Mouse (Mus musculus) hindbrain, embryonic 14.5 days (tissue): ENCODE measurements around the gene Pdp2. TPM values are rescaled to one million over a fixed set of nuclear protein-coding genes. Genes with fewer than 3 reads are reported as not detected.

Source experiments
- ATAC-seq: fragments of 200-750 bp; cut with Nextera tagmentation; 2 replicates; pipeline ENCODE4 v1.8.0; 2017; ENCODE audit warnings: moderate number of reproducible peaks, mild to moderate bottlenecking, moderate TSS enrichment, moderate library complexity; ENCODE audit not compliant: low FRiP score
- DNase-seq: peaks from one replicate; pipeline ENCODE4 v3.0.0-alpha.2; 2015; ENCODE audit warnings: low spot score
- H3K27ac ChIP-seq: fragments of 300-500 bp; sonication (generic); 2 replicates; pipeline ENCODE4 v1.5.1; 2014; ENCODE audit warnings: mild to moderate bottlenecking, moderate library complexity
- H3K27me3 ChIP-seq: fragments of 300-500 bp; sonication (generic); 2 replicates; pipeline ENCODE4 v1.6.1; 2014; ENCODE audit warnings: mild to moderate bottlenecking, low read length, mixed read lengths; ENCODE audit not compliant: control insufficient read depth, insufficient read depth
- H3K36me3 ChIP-seq: fragments of 300-500 bp; sonication (generic); replicated peaks from 2 replicates; pipeline ENCODE4 v1.6.1; 2014; ENCODE audit not compliant: control insufficient read depth, insufficient read depth
- H3K4me1 ChIP-seq: fragments of 300-500 bp; sonication (generic); replicated peaks from 2 replicates; pipeline ENCODE4 v1.6.1; 2014; ENCODE audit warnings: antibody characterized with exemption, low read length, mixed read lengths; ENCODE audit not compliant: control insufficient read depth, insufficient read depth
- H3K4me2 ChIP-seq: fragments of 300-500 bp; sonication (generic); replicated peaks from 2 replicates; pipeline ENCODE4 v1.6.1; 2014; ENCODE audit warnings: mild to moderate bottlenecking, moderate library complexity
- H3K4me3 ChIP-seq: fragments of 300-500 bp; sonication (generic); replicated peaks from 2 replicates; pipeline ENCODE4 v1.5.1; 2014; ENCODE audit warnings: mild to moderate bottlenecking, low read length
- H3K9ac ChIP-seq: fragments of 300-500 bp; sonication (generic); 2 replicates; pipeline ENCODE4 v1.6.1; 2014
- H3K9me3 ChIP-seq: fragments of 300-500 bp; sonication (generic); 2 replicates; pipeline ENCODE4 v1.6.1; 2016; ENCODE audit warnings: low read length; ENCODE audit not compliant: control insufficient read depth
- WGBS: fragments of 180-500 bp; shearing (Covaris S2); extraction: QIAGEN DNeasy Blood & Tissue Kit; methylation state at CpG from one replicate; pipeline ENCODE4 v1.1.7; 2014; 5-methylcytosine and 5-hydroxymethylcytosine counted together
- polyA plus RNA-seq: library from polyadenylated mRNA; unstranded; fragments of >200 nt; fragmentation: Nextera tagmentation; extraction: Ambion mirVana; gene quantifications from 2 replicates; pipeline ENCODE4 v1.2.1, GENCODE M21; 2014

Gene Pdp2
- polyA plus RNA-seq, 1 experiment from 2014 or later, result 18.7 TPM

DNA sequence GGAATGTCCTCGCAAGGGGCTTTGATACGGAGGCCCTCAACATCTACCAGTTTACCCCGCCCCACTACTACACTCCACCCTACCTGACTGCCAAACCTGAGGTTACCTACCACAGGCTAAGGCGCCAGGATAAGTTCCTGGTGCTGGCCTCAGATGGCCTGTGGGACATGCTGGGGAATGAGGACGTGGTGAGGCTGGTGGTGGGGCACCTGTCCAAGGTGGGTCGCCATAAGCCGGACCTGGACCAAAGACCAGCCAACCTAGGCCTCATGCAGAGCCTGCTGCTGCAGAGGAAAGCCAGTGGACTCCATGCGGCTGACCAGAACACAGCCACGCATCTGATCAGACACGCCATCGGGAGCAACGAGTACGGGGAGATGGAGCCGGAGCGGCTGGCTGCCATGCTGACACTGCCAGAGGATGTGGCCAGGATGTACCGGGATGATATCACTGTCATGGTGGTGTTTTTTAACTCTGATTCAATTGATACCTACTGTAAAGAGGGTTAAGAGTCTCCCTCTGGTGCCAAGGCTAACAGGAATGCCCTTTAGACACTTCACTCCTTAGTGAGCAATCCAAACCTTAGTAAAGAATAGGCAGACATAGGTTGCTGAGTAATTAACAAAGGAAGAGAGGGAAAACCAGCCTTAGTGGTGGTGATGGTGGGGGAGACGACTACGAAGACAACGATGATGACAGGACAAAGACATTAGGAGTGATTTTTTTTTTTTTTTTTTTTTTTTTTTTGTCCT is 3.5 kb downstream of the Pdp2 start:
- Histone ChIP-seq H3K36me3 (peaks cover 33% of the 10 kb centered on the region), H3K27me3 (no peaks in the 10 kb centered on the region), H3K9me3 (no peaks in the 10 kb centered on the region), H3K27ac (no peak overlapping the region), H3K4me1 (peaks cover 6% of the 10 kb centered on the region; the same call in 1 of the 2 replicates), H3K4me3 (no peak overlapping the region), H3K9ac (no peak overlapping the region), H3K4me2 (no peak overlapping the region)
- ATAC-seq (no peak), DNase-seq (no peak)
- WGBS, result 96% methylated on average over 19 of the region's 19 CpGs

DNA sequence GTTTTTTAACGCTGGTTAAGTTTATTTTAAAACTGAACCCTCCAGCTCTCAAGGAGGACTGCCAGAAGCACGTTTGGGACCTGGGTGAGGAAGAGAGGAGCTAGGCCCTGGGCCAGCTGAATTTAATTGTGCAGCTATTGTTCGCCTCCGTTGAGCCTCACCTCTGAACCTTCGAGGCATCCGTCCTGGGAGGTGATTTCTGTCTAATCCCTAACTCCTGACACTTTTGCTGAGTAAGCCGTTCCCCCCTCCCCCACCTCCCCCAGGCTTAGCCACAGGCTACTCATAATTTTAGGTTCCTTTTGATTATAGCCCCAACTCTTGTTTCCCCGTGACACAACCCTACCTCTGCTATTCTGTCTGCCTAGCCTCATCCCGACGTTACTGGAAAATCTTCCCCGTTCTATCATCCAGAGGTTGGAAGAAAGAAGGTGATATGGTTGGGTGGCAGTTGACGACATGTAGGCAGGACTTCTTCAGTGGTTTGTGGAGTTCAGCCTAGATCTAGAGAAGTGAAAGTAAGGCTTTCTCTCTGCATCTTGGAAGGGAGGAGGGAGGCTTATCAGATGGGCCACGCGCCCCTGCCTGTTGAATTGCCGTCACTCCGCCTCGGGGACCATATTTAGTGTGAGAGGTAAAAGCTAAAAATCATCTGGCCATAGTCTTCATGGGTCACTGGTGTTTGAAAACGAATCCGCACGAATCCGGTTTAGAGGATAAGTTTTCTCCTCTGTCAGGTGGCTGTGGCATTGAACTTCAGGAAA is 4.7 kb downstream of the Pdp2 start:
- Histone ChIP-seq H3K27me3 (no peaks in the 10 kb centered on the region), H3K9me3 (no peaks in the 10 kb centered on the region), H3K27ac (no peak overlapping the region), H3K4me1 (peaks cover 6% of the 10 kb centered on the region; the same call in 1 of the 2 replicates), H3K4me3 (no peak overlapping the region), H3K4me2 (no peak overlapping the region), H3K36me3 (peaks cover 33% of the 10 kb centered on the region), H3K9ac (no peak overlapping the region)
- ATAC-seq (no peak), DNase-seq (no peak)
- WGBS, result 90% methylated on average over 21 of the region's 21 CpGs

DNA sequence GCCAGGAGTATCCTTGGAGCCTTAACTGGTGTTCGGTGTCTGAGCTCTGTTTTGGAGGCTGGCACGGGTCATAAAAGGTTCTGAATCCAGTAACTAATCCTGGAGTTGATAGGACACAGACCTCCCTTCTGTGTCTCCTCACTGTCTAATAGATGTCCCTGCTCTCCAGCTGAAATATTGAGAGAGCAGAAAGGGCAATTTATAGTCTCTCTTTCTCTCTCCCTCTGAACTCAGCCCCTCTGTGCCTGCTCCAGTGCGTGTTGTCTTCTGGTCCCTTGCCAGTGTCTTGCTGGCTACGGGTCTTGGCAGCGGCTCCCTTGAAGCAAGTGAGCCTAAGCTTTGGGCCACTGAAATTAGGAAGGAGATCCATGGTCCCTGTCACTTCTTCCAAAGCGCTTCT is 6.4 kb downstream of the Pdp2 start:
- WGBS, result 79% methylated on average over 6 of the region's 6 CpGs
- peaks cover 33% of the 10 kb centered on the region for H3K36me3 ChIP-seq
- no peaks in the 10 kb centered on the region for H3K27me3 ChIP-seq
- H3K9me3 ChIP-seq, result no peaks in the 10 kb centered on the region
- no peak for DNase-seq
- H3K4me2 ChIP-seq, result no peak overlapping the region
- no peak overlapping the region for H3K4me3 ChIP-seq
- 0 out of 2 replicates have a peak, but pooled peaks cover 5% of the 10 kb centered on the region for H3K4me1 ChIP-seq
- H3K27ac ChIP-seq, result no peak overlapping the region
- H3K9ac ChIP-seq, result no peak overlapping the region
- no peak for ATAC-seq

DNA sequence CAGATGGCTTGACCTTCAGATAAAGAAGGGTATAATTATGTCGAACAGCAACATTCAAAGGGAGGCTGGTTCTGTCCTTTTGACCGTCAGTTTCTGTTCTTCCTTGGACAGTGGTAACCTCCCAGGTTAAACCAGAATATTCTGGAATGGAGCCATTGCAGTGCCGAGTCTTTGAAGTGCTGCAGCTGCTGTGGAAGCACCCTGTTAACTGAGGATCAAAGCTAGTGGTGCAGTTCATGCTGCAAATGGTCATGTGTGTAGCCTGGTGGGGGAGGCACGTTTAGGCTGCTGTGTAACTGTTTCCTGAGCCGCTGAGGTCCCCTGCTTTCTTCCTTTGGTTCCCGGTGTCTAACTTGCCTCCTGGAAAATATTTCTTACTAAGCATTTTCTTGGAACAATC is 7.2 kb downstream of the Pdp2 start:
- Histone ChIP-seq H3K9me3 (no peaks in the 10 kb centered on the region), H3K4me3 (no peak overlapping the region), H3K4me2 (no peak overlapping the region), H3K4me1 (0 out of 2 replicates have a peak, but pooled peaks cover 5% of the 10 kb centered on the region), H3K27me3 (no peaks in the 10 kb centered on the region), H3K36me3 (peaks cover 33% of the 10 kb centered on the region), H3K9ac (no peak overlapping the region), H3K27ac (no peak overlapping the region)
- ATAC-seq (no peak), DNase-seq (no peak)
- 63% methylated on average over 6 of the region's 6 CpGs for WGBS

DNA sequence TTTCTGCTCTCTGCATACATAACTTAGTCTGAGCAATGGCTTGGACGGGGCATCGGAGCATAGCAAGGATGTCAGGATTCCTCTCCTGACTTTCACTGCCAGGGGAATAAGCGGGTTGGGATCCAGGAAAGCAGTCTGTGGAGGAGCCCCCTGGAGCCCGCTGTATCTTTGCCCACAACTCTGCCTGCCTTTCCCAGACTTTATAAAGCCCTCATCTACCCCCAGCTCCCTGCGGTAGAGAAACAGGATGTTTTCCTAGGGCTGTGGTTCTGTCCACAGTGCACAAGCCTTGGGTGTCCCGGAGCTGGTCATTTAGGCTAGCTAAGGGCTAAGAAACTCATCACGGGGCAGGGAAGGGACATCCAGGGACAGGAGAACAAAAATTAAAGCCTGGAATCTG is 10.1 kb downstream of the Pdp2 start:
- DNase-seq (no peak), ATAC-seq (no peak)
- Histone ChIP-seq H3K36me3 (peaks cover 7% of the 10 kb centered on the region; the same call in 1 of the 2 replicates), H3K27me3 (no peaks in the 10 kb centered on the region), H3K9ac (no peak overlapping the region), H3K4me3 (no peak overlapping the region), H3K4me2 (peak overlapping the region; percentile 46), H3K9me3 (no peaks in the 10 kb centered on the region), H3K27ac (no peak overlapping the region), H3K4me1 (0 out of 2 replicates have a peak, but pooled peaks cover 5% of the 10 kb centered on the region)
- WGBS, result 27% methylated on average over 7 of the region's 7 CpGs

DNA sequence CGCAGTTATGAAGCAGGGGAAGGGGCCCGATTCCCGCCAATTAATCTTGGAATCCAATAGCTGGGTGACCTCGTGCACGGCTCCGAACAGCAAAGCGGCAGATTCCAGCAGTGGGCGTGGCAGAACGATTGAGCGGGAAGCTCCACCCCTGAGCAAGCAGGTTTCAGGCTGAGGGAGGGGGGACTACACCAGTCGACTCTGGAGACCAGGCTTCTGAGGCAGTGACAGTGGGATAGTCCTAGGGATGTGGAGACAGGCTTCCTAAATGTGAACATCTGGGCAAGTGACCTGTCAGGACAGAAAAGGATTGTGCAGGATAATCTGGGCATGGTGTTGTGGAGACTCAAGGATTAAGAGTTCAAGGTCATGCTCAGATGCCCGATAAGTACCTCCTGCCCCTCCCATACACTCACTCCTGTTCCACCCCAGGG is 10.7 kb downstream of the Pdp2 start:
- H3K27ac ChIP-seq, result no peak overlapping the region
- H3K36me3 ChIP-seq, result peaks cover 2% of the 10 kb centered on the region; the same call in 1 of the 2 replicates
- ATAC-seq, result no peak
- no peak overlapping the region for H3K4me3 ChIP-seq
- no peaks in the 10 kb centered on the region for H3K9me3 ChIP-seq
- WGBS, result under 1% methylated on average over 12 of the region's 12 CpGs
- H3K27me3 ChIP-seq, result no peaks in the 10 kb centered on the region
- H3K4me1 ChIP-seq, result 0 out of 2 replicates have a peak, but pooled peaks cover 5% of the 10 kb centered on the region
- no peak for DNase-seq
- no peak overlapping the region for H3K9ac ChIP-seq
- H3K4me2 ChIP-seq, result peak overlapping the region; percentile 46

DNA sequence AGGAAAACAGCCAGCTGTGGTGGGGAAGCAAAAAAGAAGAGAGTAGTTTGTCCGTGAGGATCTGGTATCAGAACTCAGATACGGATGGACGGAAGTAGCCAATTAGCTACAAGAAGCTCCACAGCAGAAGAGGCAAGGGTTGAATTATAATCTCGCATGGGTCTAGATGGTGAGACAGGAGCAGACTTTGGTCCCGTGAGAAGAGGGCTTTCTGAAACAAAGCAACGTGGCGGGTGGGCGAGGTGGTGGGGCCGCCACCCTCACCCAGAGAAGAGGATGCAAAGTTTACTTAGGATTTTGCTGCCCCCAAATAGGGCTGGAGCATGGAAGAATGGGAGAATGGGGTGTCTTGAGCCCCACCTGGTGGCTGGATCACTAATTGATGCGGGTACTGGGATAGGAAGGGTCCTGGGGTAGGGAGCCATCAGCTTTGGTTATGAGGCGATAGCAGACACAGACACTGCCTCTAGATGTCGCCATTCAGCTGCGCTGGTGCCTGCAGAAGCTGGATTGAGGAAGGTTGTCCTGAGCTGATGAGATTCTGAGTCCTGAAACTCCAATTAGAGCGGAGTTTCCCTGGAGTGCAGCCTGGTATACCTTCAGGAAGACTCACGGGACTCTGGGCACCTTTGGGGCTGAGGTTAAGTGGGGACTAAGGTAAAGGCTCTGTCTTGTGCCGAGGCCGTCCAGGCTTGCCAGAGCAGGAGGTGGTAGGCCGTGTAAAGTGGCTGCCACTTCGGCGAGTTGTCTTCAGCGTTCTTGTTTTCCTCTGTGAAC is 11.4 kb downstream of the Pdp2 start:
- Histone ChIP-seq H3K27ac (no peak overlapping the region), H3K4me2 (peak overlapping the region; percentile 46), H3K27me3 (no peaks in the 10 kb centered on the region), H3K36me3 (no peaks in the 10 kb centered on the region), H3K9me3 (no peaks in the 10 kb centered on the region), H3K4me3 (no peak overlapping the region), H3K9ac (no peak overlapping the region), H3K4me1 (0 out of 2 replicates have a peak, but pooled peaks cover 5% of the 10 kb centered on the region)
- WGBS, result 21% methylated on average over 21 of the region's 21 CpGs
- peak; percentile 88 for DNase-seq
- ATAC-seq, result peak; percentile 93

DNA sequence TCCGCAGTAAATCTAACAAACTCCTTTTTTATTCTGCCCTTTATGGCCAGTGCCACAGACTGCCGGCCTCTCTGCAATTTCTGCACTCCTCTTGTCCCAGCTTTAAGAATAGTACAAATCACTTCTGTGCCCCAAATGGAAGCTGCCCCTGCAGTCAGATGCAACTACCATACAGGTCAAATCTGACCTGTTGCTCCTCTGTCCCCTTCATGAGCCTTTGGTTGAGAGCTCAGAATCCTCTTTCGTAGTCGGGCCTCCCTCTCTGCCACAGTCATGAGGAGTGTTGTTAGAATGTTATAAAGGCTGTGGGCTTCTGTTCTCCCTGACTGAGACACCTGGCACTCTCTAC is 12.0 kb downstream of the Pdp2 start:
- DNase-seq, result no peak
- Histone ChIP-seq H3K4me2 (no peak overlapping the region), H3K27ac (no peak overlapping the region), H3K9me3 (no peaks in the 10 kb centered on the region), H3K4me3 (no peak overlapping the region), H3K4me1 (0 out of 2 replicates have a peak, but pooled peaks cover 5% of the 10 kb centered on the region), H3K36me3 (no peaks in the 10 kb centered on the region), H3K9ac (no peak overlapping the region), H3K27me3 (no peaks in the 10 kb centered on the region)
- ATAC-seq, result no peak
- 75% methylated on average over 4 of the region's 4 CpGs for WGBS

DNA sequence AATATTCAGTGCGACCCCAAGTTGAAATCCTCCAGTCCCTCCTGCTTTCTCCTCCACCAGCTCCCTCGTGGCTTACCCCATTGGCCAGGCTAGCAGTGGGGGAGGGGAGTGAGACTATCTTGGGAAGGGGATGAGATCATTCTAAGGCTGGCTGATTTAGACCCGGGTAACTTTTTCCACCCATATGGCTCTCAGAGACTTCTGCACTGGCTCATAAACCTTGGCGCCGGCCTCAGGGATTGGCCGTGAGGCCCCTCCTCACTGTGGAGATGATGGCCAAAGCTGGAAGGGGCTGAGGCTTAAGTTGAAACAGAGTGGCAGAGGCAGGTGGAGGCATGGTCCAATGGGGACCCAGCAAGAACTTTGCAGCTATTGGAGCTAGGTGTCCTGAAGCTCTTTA is 15.1 kb downstream of the Pdp2 start:
- Histone ChIP-seq H3K27me3 (no peaks in the 10 kb centered on the region), H3K4me3 (no peak overlapping the region), H3K27ac (no peak overlapping the region), H3K4me1 (0 out of 2 replicates have a peak, but pooled peaks cover 5% of the 10 kb centered on the region), H3K9me3 (no peaks in the 10 kb centered on the region), H3K36me3 (no peaks in the 10 kb centered on the region), H3K9ac (no peak overlapping the region), H3K4me2 (no peak overlapping the region)
- no peak for DNase-seq
- WGBS, result 57% methylated on average over 6 of the region's 6 CpGs
- ATAC-seq, result no peak
